Mouse (Mus musculus): ENCODE measurements around the gene C1qtnf6. TPM values are rescaled to one million over a fixed set of nuclear protein-coding genes. Genes with fewer than 3 reads are reported as not detected.

Gene C1qtnf6
- polyA plus RNA-seq, 1 experiment from 2014 or later, result 42.0 TPM

- 65% methylated on average over 11 of the region's 11 CpGs for WGBS
- Histone ChIP-seq H3K4me1 (ENCODE audit: control insufficient read depth, insufficient read depth, low read length) (no peaks in the 10 kb centered on the region), H3K36me3 (ENCODE audit: control insufficient read depth, insufficient read depth, low read length) (no peaks in the 10 kb centered on the region), H3K27ac (ENCODE audit: low read length) (no peak overlapping the region), H3K9me3 (ENCODE audit: control insufficient read depth, low read depth, low read length) (no peaks in the 10 kb centered on the region), H3K9ac (replicated peaks; ENCODE audit: low read depth, low read length) (no peak overlapping the region), H3K4me3 (ENCODE audit: low read depth, low read length) (no peak overlapping the region), H3K4me2 (replicated peaks; ENCODE audit: low read depth, low read length) (no peak overlapping the region), H3K27me3 (ENCODE audit: control insufficient read depth, insufficient read depth, low read length) (no peaks in the 10 kb centered on the region)
- ATAC-seq (ENCODE audit: insufficient number of reproducible peaks, insufficient read depth, low FRiP score, low read depth), result no peak
Observed at GRCm38 (mm10) chr15:78564764-78565435, 33.7 kb upstream of the C1qtnf6 start.

GRCm38 (mm10) chr15:78563937-78564336 lies 32.7 kb upstream of the C1qtnf6 start:
- 74% methylated on average over 5 of the region's 5 CpGs for WGBS
- no peak overlapping the region for H3K4me3 ChIP-seq (ENCODE audit: low read depth, low read length)
- no peaks in the 10 kb centered on the region for H3K4me1 ChIP-seq (ENCODE audit: control insufficient read depth, insufficient read depth, low read length)
- H3K27ac ChIP-seq (ENCODE audit: low read length), result no peak overlapping the region
- H3K9me3 ChIP-seq (ENCODE audit: control insufficient read depth, low read depth, low read length), result no peaks in the 10 kb centered on the region
- H3K9ac ChIP-seq (replicated peaks; ENCODE audit: low read depth, low read length), result no peak overlapping the region
- H3K4me2 ChIP-seq (replicated peaks; ENCODE audit: low read depth, low read length), result no peak overlapping the region
- H3K27me3 ChIP-seq (ENCODE audit: control insufficient read depth, insufficient read depth, low read length), result no peaks in the 10 kb centered on the region
- ATAC-seq (ENCODE audit: insufficient number of reproducible peaks, insufficient read depth, low FRiP score, low read depth), result no peak
- H3K36me3 ChIP-seq (ENCODE audit: control insufficient read depth, insufficient read depth, low read length), result no peaks in the 10 kb centered on the region

- no peaks in the 10 kb centered on the region for H3K4me1 ChIP-seq (ENCODE audit: control insufficient read depth, insufficient read depth, low read length)
- H3K27me3 ChIP-seq (ENCODE audit: control insufficient read depth, insufficient read depth, low read length), result no peaks in the 10 kb centered on the region
- no peak overlapping the region for H3K4me3 ChIP-seq (ENCODE audit: low read depth, low read length)
- no peak overlapping the region for H3K9ac ChIP-seq (replicated peaks; ENCODE audit: low read depth, low read length)
- H3K36me3 ChIP-seq (ENCODE audit: control insufficient read depth, insufficient read depth, low read length), result no peaks in the 10 kb centered on the region
- no peak overlapping the region for H3K27ac ChIP-seq (ENCODE audit: low read length)
- no peak overlapping the region for H3K4me2 ChIP-seq (replicated peaks; ENCODE audit: low read depth, low read length)
- no peak for ATAC-seq (ENCODE audit: insufficient number of reproducible peaks, insufficient read depth, low FRiP score, low read depth)
- 93% methylated on average over 3 of the region's 3 CpGs for WGBS
- H3K9me3 ChIP-seq (ENCODE audit: control insufficient read depth, low read depth, low read length), result no peaks in the 10 kb centered on the region
Observed at GRCm38 (mm10) chr15:78563344-78563743, 32.1 kb upstream of the C1qtnf6 start.

- no peak for ATAC-seq (ENCODE audit: insufficient number of reproducible peaks, insufficient read depth, low FRiP score, low read depth)
- Histone ChIP-seq H3K36me3 (ENCODE audit: control insufficient read depth, insufficient read depth, low read length) (no peaks in the 10 kb centered on the region), H3K4me1 (ENCODE audit: control insufficient read depth, insufficient read depth, low read length) (no peaks in the 10 kb centered on the region), H3K9me3 (ENCODE audit: control insufficient read depth, low read depth, low read length) (no peaks in the 10 kb centered on the region), H3K4me3 (ENCODE audit: low read depth, low read length) (no peak overlapping the region), H3K9ac (replicated peaks; ENCODE audit: low read depth, low read length) (no peak overlapping the region), H3K27ac (ENCODE audit: low read length) (no peak overlapping the region), H3K4me2 (replicated peaks; ENCODE audit: low read depth, low read length) (no peak overlapping the region), H3K27me3 (ENCODE audit: control insufficient read depth, insufficient read depth, low read length) (no peaks in the 10 kb centered on the region)
- 57% methylated on average over 11 of the region's 11 CpGs for WGBS
Observed at GRCm38 (mm10) chr15:78559141-78559979, 28.1 kb upstream of the C1qtnf6 start.

GRCm38 (mm10) chr15:78557693-78558535 lies 26.7 kb upstream of the C1qtnf6 start:
- ATAC-seq (ENCODE audit: insufficient number of reproducible peaks, insufficient read depth, low FRiP score, low read depth), result no peak

GRCm38 (mm10) chr15:78554545-78555313 lies 23.5 kb upstream of the C1qtnf6 start:
- H3K9ac ChIP-seq (replicated peaks; ENCODE audit: low read depth, low read length), result no peak overlapping the region
- H3K27me3 ChIP-seq (ENCODE audit: control insufficient read depth, insufficient read depth, low read length), result no peaks in the 10 kb centered on the region
- no peak overlapping the region for H3K4me3 ChIP-seq (ENCODE audit: low read depth, low read length)
- 0 out of 2 replicates have a peak overlapping the region, but pooled peaks have one; percentile 18 for H3K4me2 ChIP-seq (replicated peaks; ENCODE audit: low read depth, low read length)
- 54% methylated on average over 25 of the region's 25 CpGs for WGBS
- ATAC-seq (ENCODE audit: insufficient number of reproducible peaks, insufficient read depth, low FRiP score, low read depth), result no peak
- H3K36me3 ChIP-seq (ENCODE audit: control insufficient read depth, insufficient read depth, low read length), result no peaks in the 10 kb centered on the region
- H3K9me3 ChIP-seq (ENCODE audit: control insufficient read depth, low read depth, low read length), result no peaks in the 10 kb centered on the region
- no peak overlapping the region for H3K27ac ChIP-seq (ENCODE audit: low read length)
- no peaks in the 10 kb centered on the region for H3K4me1 ChIP-seq (ENCODE audit: control insufficient read depth, insufficient read depth, low read length)

More at GRCm38 (mm10) chr15:78557693-78558535, 26.7 kb upstream of the C1qtnf6 start:
- Histone ChIP-seq H3K36me3 (ENCODE audit: control insufficient read depth, insufficient read depth, low read length) (no peaks in the 10 kb centered on the region), H3K9ac (replicated peaks; ENCODE audit: low read depth, low read length) (no peak overlapping the region), H3K4me2 (replicated peaks; ENCODE audit: low read depth, low read length) (no peak overlapping the region), H3K27me3 (ENCODE audit: control insufficient read depth, insufficient read depth, low read length) (no peaks in the 10 kb centered on the region), H3K4me3 (ENCODE audit: low read depth, low read length) (no peak overlapping the region), H3K27ac (ENCODE audit: low read length) (no peak overlapping the region), H3K4me1 (ENCODE audit: control insufficient read depth, insufficient read depth, low read length) (no peaks in the 10 kb centered on the region), H3K9me3 (ENCODE audit: control insufficient read depth, low read depth, low read length) (no peaks in the 10 kb centered on the region)
- WGBS, result 55% methylated on average over 10 of the region's 10 CpGs

GRCm38 (mm10) chr15:78549189-78549734 lies 18.0 kb upstream of the C1qtnf6 start:
- Histone ChIP-seq H3K36me3 (ENCODE audit: control insufficient read depth, insufficient read depth, low read length) (no peaks in the 10 kb centered on the region), H3K27ac (ENCODE audit: low read length) (no peak overlapping the region), H3K9ac (replicated peaks; ENCODE audit: low read depth, low read length) (no peak overlapping the region), H3K4me1 (ENCODE audit: control insufficient read depth, insufficient read depth, low read length) (peaks cover 7% of the 10 kb centered on the region; the same call in 1 of the 2 replicates), H3K4me2 (replicated peaks; ENCODE audit: low read depth, low read length) (no peak overlapping the region), H3K9me3 (ENCODE audit: control insufficient read depth, low read depth, low read length) (no peaks in the 10 kb centered on the region), H3K27me3 (ENCODE audit: control insufficient read depth, insufficient read depth, low read length) (no peaks in the 10 kb centered on the region), H3K4me3 (ENCODE audit: low read depth, low read length) (no peak overlapping the region)
- WGBS, result 76% methylated on average over 4 of the region's 4 CpGs
- no peak for ATAC-seq (ENCODE audit: insufficient number of reproducible peaks, insufficient read depth, low FRiP score, low read depth)

Measured in stomach, embryonic 14.5 days (tissue).